Comparison of ENCODE assay signal across 1 mouse cellular context in the genomic region with DNA sequence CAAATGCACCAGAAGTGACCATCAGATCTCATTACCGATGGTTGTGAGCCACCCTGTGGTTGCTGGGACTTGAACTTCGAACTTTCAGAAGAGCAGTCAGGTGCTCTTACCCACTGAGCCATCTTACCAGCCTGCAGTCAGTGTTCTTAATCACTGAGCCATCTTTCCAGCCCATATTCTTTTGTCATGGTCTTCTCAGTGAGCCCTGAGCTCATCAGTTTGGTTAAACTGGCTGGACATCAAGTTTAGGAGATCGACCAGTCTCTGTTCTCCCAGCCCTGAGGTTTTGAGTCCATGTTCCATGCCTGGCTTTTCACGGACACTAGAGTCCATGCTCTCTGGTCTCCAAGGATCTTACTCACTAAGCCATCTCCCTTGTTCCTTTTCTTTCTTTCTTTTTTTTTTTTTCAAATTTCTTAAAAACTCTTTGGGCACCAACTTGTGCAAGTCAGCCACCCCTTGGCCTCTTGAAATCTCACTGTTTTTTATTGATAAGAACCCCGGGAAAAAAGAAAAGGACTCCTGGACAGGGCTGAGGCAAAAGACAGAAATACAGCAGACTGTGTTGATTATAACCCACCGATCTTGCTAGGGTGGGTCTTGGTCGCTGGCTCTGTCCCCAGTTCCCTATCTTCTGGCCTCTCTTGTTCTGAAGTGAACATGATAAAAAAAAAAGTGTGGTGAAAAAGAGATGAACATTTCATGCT.
TF ChIP-seq lines count a peak whose summit lies in the region.

No protein-coding gene starts in this region.

TF ChIP-seq in MEL, 35 proteins besides CTCF, POLR2A, EP300 and RAD21:
- peak; percentile 49; the same call in 1 of the 2 replicates for TF ChIP-seq ETS1 (IDR thresholded peaks at IDR 0.05; ENCODE audit: low read depth, low read length)
- peak; percentile 60 for TF ChIP-seq TCF12 (IDR thresholded peaks at IDR 0.05; ENCODE audit: low read depth, low read length)
- peak; percentile 84 for TF ChIP-seq ZNF384 (IDR thresholded peaks at IDR 0.05; ENCODE audit: low read depth, low read length)
- TF ChIP-seq SIN3A (IDR thresholded peaks at IDR 0.05; ENCODE audit: low read length): peak; percentile 64
- peak; percentile 14; the same call in 1 of the 2 replicates for TF ChIP-seq TAL1 (IDR thresholded peaks at IDR 0.05; ENCODE audit: low read length)
- TF ChIP-seq RCOR1 (IDR thresholded peaks at IDR 0.05; ENCODE audit: low read depth, low read length): peak; percentile 24; the same call in 1 of the 2 replicates
- peak; percentile 45; the same call in 1 of the 2 replicates for TF ChIP-seq GATA1 (IDR thresholded peaks at IDR 0.05; ENCODE audit: low read depth, low read length)
- TF ChIP-seq TBP (IDR thresholded peaks at IDR 0.05; ENCODE audit: low read depth, low read length): 0 out of 2 replicates have a peak, but pooled peaks have one; percentile 53
